Mouse (Mus musculus) midbrain, embryonic 13.5 days (tissue): ENCODE data around the gene Ptp4a2. TPM values are rescaled to one million over a fixed set of nuclear protein-coding genes. Genes with fewer than 3 reads are reported as not detected.
"Not testable (repeated sequence)": the region's sequence is repeated elsewhere in the genome, so short reads cannot be mapped to it uniquely, and the experiment has no call there.

ENCODE experiments used
- ATAC-seq: fragments of 200-750 bp; cut with Nextera tagmentation; 2 replicates; pipeline ENCODE4 v1.8.0; 2017; ENCODE audit warnings: mild to moderate bottlenecking, moderate TSS enrichment, moderate library complexity
- H3K27ac ChIP-seq: fragments of 300-500 bp; sonication (generic); 2 replicates; pipeline ENCODE4 v1.5.1; 2015; ENCODE audit warnings: inconsistent platforms, mild to moderate bottlenecking, moderate library complexity
- H3K27me3 ChIP-seq: fragments of 300-500 bp; sonication (generic); 2 replicates; pipeline ENCODE4 v1.6.1; 2015; ENCODE audit warnings: mild to moderate bottlenecking, inconsistent platforms
- H3K36me3 ChIP-seq: fragments of 300-500 bp; sonication (generic); 2 replicates; pipeline ENCODE4 v1.6.1; 2015; ENCODE audit warnings: mild to moderate bottlenecking, inconsistent platforms
- H3K4me1 ChIP-seq: fragments of 300-500 bp; sonication (generic); replicated peaks from 2 replicates; pipeline ENCODE4 v1.6.1; 2015; ENCODE audit warnings: inconsistent platforms
- H3K4me2 ChIP-seq: fragments of 300-500 bp; sonication (generic); replicated peaks from 2 replicates; pipeline ENCODE4 v1.6.1; 2015; ENCODE audit warnings: moderate library complexity, mild to moderate bottlenecking, inconsistent platforms
- H3K4me3 ChIP-seq: fragments of 300-500 bp; sonication (generic); replicated peaks from 2 replicates; pipeline ENCODE4 v1.5.1; 2015; ENCODE audit warnings: mild to moderate bottlenecking, inconsistent platforms
- H3K9ac ChIP-seq: fragments of 300-500 bp; sonication (generic); replicated peaks from 2 replicates; pipeline ENCODE4 v1.6.1; 2015; ENCODE audit warnings: mild to moderate bottlenecking, inconsistent platforms
- H3K9me3 ChIP-seq: fragments of 300-500 bp; sonication (generic); 2 replicates; pipeline ENCODE4 v1.6.1; 2016; ENCODE audit warnings: mild to moderate bottlenecking, inconsistent platforms
- WGBS: fragments of 180-500 bp; shearing (Covaris S2); methylation state at CpG from one replicate; pipeline ENCODE4 v1.1.7; 2015; 5-methylcytosine and 5-hydroxymethylcytosine counted together
- microRNA-seq: library from miRNA; unstranded; fragments of <30 nt; microRNA quantifications from one replicate; pipeline ENCODE4, GENCODE M21; 2016
- polyA plus RNA-seq: library from polyadenylated mRNA; unstranded; fragments of >200 nt; fragmentation: Nextera tagmentation; extraction: Ambion mirVana; gene quantifications from 2 replicates; pipeline ENCODE4 v1.2.1, GENCODE M21; 2015

The Ptp4a2 gene
- polyA plus RNA-seq, 1 experiment from 2014 or later: 287 TPM

GRCm38 (mm10) chr4:129879206-129879780 is 68.3 kb downstream of the Ptp4a2 start:
- Histone ChIP-seq H3K36me3 (no peaks in the 10 kb centered on the region), H3K4me3 (no peak overlapping the region), H3K9me3 (no peaks in the 10 kb centered on the region), H3K27me3 (no peaks in the 10 kb centered on the region), H3K9ac (no peak overlapping the region), H3K27ac (no peak overlapping the region), H3K4me1 (peaks cover 37% of the 10 kb centered on the region), H3K4me2 (no peak overlapping the region)
- ATAC-seq: no peak
- 64% methylated on average over 4 of the region's 4 CpGs for WGBS

- H3K9ac ChIP-seq: no peak overlapping the region
- no peak for ATAC-seq
- no peaks in the 10 kb centered on the region for H3K27me3 ChIP-seq
- H3K4me3 ChIP-seq: no peak overlapping the region
- H3K27ac ChIP-seq: no peak overlapping the region
- H3K9me3 ChIP-seq: no peaks in the 10 kb centered on the region
- 93% methylated on average over 7 of the region's 7 CpGs for WGBS
- H3K4me2 ChIP-seq: no peak overlapping the region
- peaks cover 40% of the 10 kb centered on the region for H3K4me1 ChIP-seq
- no peaks in the 10 kb centered on the region for H3K36me3 ChIP-seq
Measured at GRCm38 (mm10) chr4:129880615-129881014, 69.6 kb downstream of the Ptp4a2 start.

GRCm38 (mm10) chr4:129881661-129882060 is 70.6 kb downstream of the Ptp4a2 start:
- WGBS: 43% methylated on average over 3 of the region's 3 CpGs
- H3K4me3 ChIP-seq: no peak overlapping the region
- ATAC-seq: no peak
- H3K36me3 ChIP-seq: no peaks in the 10 kb centered on the region
- no peak overlapping the region for H3K4me2 ChIP-seq
- H3K9me3 ChIP-seq: no peaks in the 10 kb centered on the region
- peaks cover 35% of the 10 kb centered on the region for H3K4me1 ChIP-seq
- H3K27ac ChIP-seq: no peak overlapping the region
- H3K27me3 ChIP-seq: no peaks in the 10 kb centered on the region
- no peak overlapping the region for H3K9ac ChIP-seq

- Histone ChIP-seq H3K4me1 (peaks cover 25% of the 10 kb centered on the region), H3K27ac (no peak overlapping the region), H3K4me3 (no peak overlapping the region), H3K4me2 (peak overlapping the region; percentile 19; the same call in 1 of the 2 replicates), H3K9me3 (no peaks in the 10 kb centered on the region), H3K36me3 (no peaks in the 10 kb centered on the region), H3K9ac (no peak overlapping the region), H3K27me3 (no peaks in the 10 kb centered on the region)
- no peak for ATAC-seq
- 30% methylated on average over 11 of the region's 11 CpGs for WGBS
Measured at GRCm38 (mm10) chr4:129882555-129883293, 71.7 kb downstream of the Ptp4a2 start.

- peak; percentile 80 for ATAC-seq
- peak overlapping the region; percentile 27; the same call in 1 of the 2 replicates for H3K4me2 ChIP-seq
- H3K4me3 ChIP-seq: no peak overlapping the region
- WGBS: 42% methylated on average over 12 of the region's 12 CpGs
- H3K9ac ChIP-seq: peak overlapping the region; percentile 46
- H3K4me1 ChIP-seq: peaks cover 19% of the 10 kb centered on the region
- H3K36me3 ChIP-seq: no peaks in the 10 kb centered on the region
- H3K27ac ChIP-seq: peak overlapping the region; percentile 73
- H3K9me3 ChIP-seq: no peaks in the 10 kb centered on the region
- no peaks in the 10 kb centered on the region for H3K27me3 ChIP-seq
Measured at GRCm38 (mm10) chr4:129884041-129884930, 73.3 kb downstream of the Ptp4a2 start.

- H3K4me3 ChIP-seq: no peak overlapping the region
- no peak overlapping the region for H3K27ac ChIP-seq
- H3K9ac ChIP-seq: no peak overlapping the region
- no peaks in the 10 kb centered on the region; the same call in 1 of the 2 replicates for H3K4me1 ChIP-seq
- no peaks in the 10 kb centered on the region for H3K9me3 ChIP-seq
- ATAC-seq: no peak
- no peaks in the 10 kb centered on the region for H3K27me3 ChIP-seq
- no peaks in the 10 kb centered on the region for H3K36me3 ChIP-seq
- 79% methylated on average over 10 of the region's 10 CpGs for WGBS
- no peak overlapping the region for H3K4me2 ChIP-seq
Measured at GRCm38 (mm10) chr4:129889661-129890060, 78.6 kb downstream of the Ptp4a2 start.

- no peak overlapping the region for H3K4me2 ChIP-seq
- no peaks in the 10 kb centered on the region; the same call in 1 of the 2 replicates for H3K4me1 ChIP-seq
- H3K27me3 ChIP-seq: no peaks in the 10 kb centered on the region
- ATAC-seq: no peak
- H3K36me3 ChIP-seq: no peaks in the 10 kb centered on the region
- no peaks in the 10 kb centered on the region for H3K9me3 ChIP-seq
- H3K4me3 ChIP-seq: no peak overlapping the region
- H3K27ac ChIP-seq: no peak overlapping the region
- no peak overlapping the region for H3K9ac ChIP-seq
- 87% methylated on average over 7 of the region's 7 CpGs for WGBS
Measured at GRCm38 (mm10) chr4:129890094-129890493, 79.1 kb downstream of the Ptp4a2 start.

- no peak overlapping the region for H3K9ac ChIP-seq
- no peak for ATAC-seq
- WGBS: 91% methylated on average over 3 of the region's 3 CpGs
Measured at GRCm38 (mm10) chr4:129894861-129895260, 83.8 kb downstream of the Ptp4a2 start.

GRCm38 (mm10) chr4:129898815-129899214 is 87.8 kb downstream of the Ptp4a2 start:
- H3K27me3 ChIP-seq, ATAC-seq, H3K9me3 ChIP-seq, H3K4me2 ChIP-seq, H3K27ac ChIP-seq, H3K36me3 ChIP-seq, H3K4me1 ChIP-seq, H3K4me3 ChIP-seq, H3K9ac ChIP-seq: not testable (repeated sequence)
- 95% methylated on average over 18 of the region's 18 CpGs for WGBS

More at GRCm38 (mm10) chr4:129894861-129895260, 83.8 kb downstream of the Ptp4a2 start:
- Histone ChIP-seq H3K27ac (no peak overlapping the region), H3K36me3 (no peaks in the 10 kb centered on the region), H3K4me3 (no peak overlapping the region), H3K9me3 (no peaks in the 10 kb centered on the region), H3K4me1 (no peaks in the 10 kb centered on the region), H3K4me2 (no peak overlapping the region), H3K27me3 (no peaks in the 10 kb centered on the region)

Small RNAs within 50 kb of the gene (microRNA-seq; reads per million reads assigned to microRNA genes)
- gene Gm28017: not detected

Other genes with a start within 250 kb of the Ptp4a2 start
- gene Lck, start 237.6 kb upstream of the Ptp4a2 start, polyA plus RNA-seq: 5.9 and 7.1 TPM in 2 replicates
- 0.22 and 0.35 TPM in 2 replicates for gene Fam167b, start 232.7 kb upstream of the Ptp4a2 start, polyA plus RNA-seq
- 210 and 220 TPM in 2 replicates for gene Eif3i, start 210.6 kb upstream of the Ptp4a2 start, polyA plus RNA-seq
- 205 and 214 TPM in 2 replicates for gene Tmem234, start 210.6 kb upstream of the Ptp4a2 start, polyA plus RNA-seq
- gene Dcdc2b, start 197.0 kb upstream of the Ptp4a2 start, polyA plus RNA-seq: 2.6 and 3.5 TPM in 2 replicates
- gene Iqcc, start 192.1 kb upstream of the Ptp4a2 start, polyA plus RNA-seq: 30.0 and 35.8 TPM in 2 replicates
- 133 and 137 TPM in 2 replicates for gene Ccdc28b, start 187.3 kb upstream of the Ptp4a2 start, polyA plus RNA-seq
- gene Txlna, start 170.2 kb upstream of the Ptp4a2 start, polyA plus RNA-seq: 62.9 and 66.3 TPM in 2 replicates
- 13.7 and 16.9 TPM in 2 replicates for gene Kpna6, start 138.5 kb upstream of the Ptp4a2 start, polyA plus RNA-seq
- gene Tmem39b, start 114.4 kb upstream of the Ptp4a2 start, polyA plus RNA-seq: 20.3 and 24.0 TPM in 2 replicates
- 180 and 182 TPM in 2 replicates for gene Khdrbs1, start 68.9 kb upstream of the Ptp4a2 start, polyA plus RNA-seq
- gene Spocd1, start 118.0 kb downstream of the Ptp4a2 start, polyA plus RNA-seq: not detected in 2 replicates
- gene Adgrb2, start 173.7 kb downstream of the Ptp4a2 start, polyA plus RNA-seq: 7.0 and 11.0 TPM in 2 replicates
- 2.9 and 3.4 TPM in 2 replicates for gene Col16a1, start 236.6 kb downstream of the Ptp4a2 start, polyA plus RNA-seq